Mouse (Mus musculus): ENCODE measurements around the gene Camkk1. TPM values are rescaled to one million over a fixed set of nuclear protein-coding genes. Genes with fewer than 3 reads are reported as not detected.
A peak's percentile ranks its signal among the peaks of the same experiment; 100 is the strongest.

Gene Camkk1
- total and polyA plus RNA-seq, 3 experiments, result 0.63 to 1.7 (median 1.2) TPM

DNA sequence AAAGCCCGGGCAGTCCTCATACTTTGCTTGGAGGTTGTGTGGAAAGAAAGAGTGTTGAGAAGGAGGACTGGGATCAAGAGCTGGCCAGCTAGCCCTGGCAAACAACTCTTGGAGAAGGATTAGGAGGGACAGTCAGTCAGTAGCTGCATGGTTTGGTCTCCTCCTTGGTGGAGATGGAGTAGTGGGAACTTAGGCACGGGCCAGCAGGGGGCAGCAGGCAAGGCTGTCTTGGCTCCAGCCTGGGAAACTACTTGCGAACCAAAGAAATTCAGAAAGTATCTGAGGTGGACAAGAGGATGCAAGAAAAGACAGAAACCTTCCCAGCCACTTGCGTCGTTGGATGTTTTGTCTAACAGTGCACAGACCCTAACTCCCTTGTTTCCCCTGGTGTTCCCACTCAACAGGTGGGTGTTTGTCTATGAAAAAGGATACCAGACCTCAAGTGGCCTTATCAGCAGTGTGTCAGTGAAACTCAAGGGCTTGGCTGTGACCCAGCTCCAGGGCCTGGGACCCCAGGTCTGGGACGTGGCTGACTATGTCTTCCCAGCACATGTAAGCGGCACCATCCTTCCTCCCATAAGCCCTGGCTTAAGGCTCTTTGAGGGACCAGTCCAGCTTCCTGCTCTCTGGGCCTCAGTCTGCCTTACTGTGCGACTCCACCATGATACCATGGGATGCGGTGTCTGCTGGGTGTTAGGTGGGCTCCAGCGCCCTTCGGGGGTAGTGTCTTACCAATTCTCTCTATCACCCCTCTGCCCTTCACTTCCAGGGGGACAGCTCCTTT is 10.9 kb upstream of the Camkk1 start:
- H3K9ac ChIP-seq (ENCODE audit: low read depth, low read length), result no peak overlapping the region
- no peaks in the 10 kb centered on the region for H3K79me2 ChIP-seq (replicated peaks; ENCODE audit: control insufficient read depth, insufficient read depth, low read length)
- peak; percentile 58 to 74 for DNase-seq
- H3K27me3 ChIP-seq (ENCODE audit: control insufficient read depth, insufficient read depth, low read length), result no peaks in the 10 kb centered on the region
- TF ChIP-seq POLR2A (IDR thresholded peaks at IDR 0.05; ENCODE audit: insufficient read depth, low read depth, low read length), result no peak
- peak; percentile 87 for TF ChIP-seq CTCF (IDR thresholded peaks at IDR 0.05)
- intact Hi-C loops (cut with DNase I), result loop anchor here (2.0 to 10.0 kb wide), 4 partner anchors 99 to 1363 kb away; no protein-coding TSS in a partner anchor
- H3K4me3 ChIP-seq, result no peak overlapping the region
- 48% methylated on average over 11 of the region's 11 CpGs for WGBS
- peaks cover 2% of the 10 kb centered on the region; the same call in 1 of the 2 replicates for H3K4me1 ChIP-seq (ENCODE audit: control insufficient read depth, insufficient read depth, low read length)
- H3K36me3 ChIP-seq (ENCODE audit: control insufficient read depth, insufficient read depth, low read length), result no peaks in the 10 kb centered on the region
- no peak overlapping the region for H3K27ac ChIP-seq

DNA sequence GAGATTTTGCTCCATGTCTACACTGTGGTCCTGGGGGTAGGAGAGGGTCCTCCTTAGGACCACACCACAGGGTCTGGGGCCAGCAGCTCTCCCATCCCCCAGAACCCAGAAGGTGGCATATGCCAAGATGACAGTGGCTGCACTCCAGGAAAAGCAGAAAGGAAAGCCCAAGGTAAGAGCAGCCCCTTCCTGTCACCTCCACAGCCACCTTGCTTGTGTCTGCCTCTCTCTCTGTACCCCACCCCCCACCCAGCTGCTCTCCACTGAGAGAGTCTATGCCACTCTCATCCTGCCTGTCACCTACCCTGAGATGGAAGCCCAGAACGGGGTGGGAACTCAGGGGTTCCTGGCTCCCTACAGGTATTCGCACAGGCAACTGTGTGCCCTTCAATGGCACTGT is 10.0 kb upstream of the Camkk1 start:
- Histone ChIP-seq H3K9ac (ENCODE audit: low read depth, low read length) (no peak overlapping the region), H3K36me3 (ENCODE audit: control insufficient read depth, insufficient read depth, low read length) (no peaks in the 10 kb centered on the region), H3K4me3 (no peak overlapping the region), H3K27me3 (ENCODE audit: control insufficient read depth, insufficient read depth, low read length) (no peaks in the 10 kb centered on the region), H3K4me1 (ENCODE audit: control insufficient read depth, insufficient read depth, low read length) (peaks cover 2% of the 10 kb centered on the region; the same call in 1 of the 2 replicates), H3K79me2 (replicated peaks; ENCODE audit: control insufficient read depth, insufficient read depth, low read length) (no peaks in the 10 kb centered on the region), H3K27ac (no peak overlapping the region)
- no peak for DNase-seq
- WGBS, result 76% methylated on average over 2 of the region's 2 CpGs
- TF ChIP-seq CTCF (IDR thresholded peaks at IDR 0.05) (no peak), EP300 (IDR thresholded peaks at IDR 0.05; ENCODE audit: insufficient read depth, low read depth, low read length) (no peak), POLR2A (IDR thresholded peaks at IDR 0.05; ENCODE audit: insufficient read depth, low read depth, low read length) (no peak)
- intact Hi-C loops (cut with DNase I), result loop anchor here (5.0 to 10.0 kb wide), 3 partner anchors 98 to 434 kb away; no protein-coding TSS in a partner anchor

DNA sequence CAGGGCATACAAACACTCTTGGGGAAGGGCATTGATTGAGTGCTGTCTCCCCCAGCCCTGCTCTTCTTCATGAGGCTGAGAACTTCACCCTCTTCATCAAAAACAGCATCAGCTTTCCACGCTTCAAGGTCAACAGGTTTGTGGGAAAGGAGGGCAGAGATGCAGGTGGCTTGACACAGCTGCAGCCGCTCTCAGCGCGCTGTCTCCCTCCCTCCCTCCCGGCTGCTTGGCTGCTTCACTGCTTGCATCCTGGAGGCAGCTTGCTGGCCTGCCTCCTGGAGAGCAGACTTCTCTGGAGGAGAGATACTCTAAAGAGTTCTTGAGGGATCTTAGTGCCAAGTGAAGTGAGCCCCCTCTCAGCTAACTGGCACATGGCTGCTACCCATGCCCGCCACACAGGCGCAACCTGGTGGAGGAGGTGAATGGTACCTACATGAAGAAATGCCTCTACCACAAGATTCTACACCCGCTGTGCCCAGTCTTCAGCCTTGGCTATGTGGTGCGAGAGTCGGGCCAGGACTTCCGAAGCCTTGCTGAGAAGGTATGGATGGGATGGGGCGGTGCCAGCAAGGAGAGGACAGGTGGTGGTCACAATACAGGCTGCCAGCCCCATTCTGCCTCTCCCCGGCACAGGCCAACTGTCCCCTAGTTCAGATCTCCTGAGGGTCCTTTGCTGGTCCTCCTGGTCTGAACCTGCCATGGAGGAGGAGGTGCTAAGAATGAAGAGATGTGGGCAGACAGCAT is 9.1 kb upstream of the Camkk1 start:
- Histone ChIP-seq H3K36me3 (ENCODE audit: control insufficient read depth, insufficient read depth, low read length) (no peaks in the 10 kb centered on the region), H3K79me2 (replicated peaks; ENCODE audit: control insufficient read depth, insufficient read depth, low read length) (no peaks in the 10 kb centered on the region), H3K4me1 (ENCODE audit: control insufficient read depth, insufficient read depth, low read length) (peaks cover 2% of the 10 kb centered on the region; the same call in 1 of the 2 replicates), H3K27me3 (ENCODE audit: control insufficient read depth, insufficient read depth, low read length) (no peaks in the 10 kb centered on the region), H3K9ac (ENCODE audit: low read depth, low read length) (no peak overlapping the region), H3K4me3 (no peak overlapping the region), H3K27ac (no peak overlapping the region)
- no peak for DNase-seq
- 83% methylated on average over 13 of the region's 13 CpGs for WGBS
- TF ChIP-seq CTCF (IDR thresholded peaks at IDR 0.05), result no peak
- TF ChIP-seq POLR2A (IDR thresholded peaks at IDR 0.05; ENCODE audit: insufficient read depth, low read depth, low read length), result no peak
- TF ChIP-seq EP300 (IDR thresholded peaks at IDR 0.05; ENCODE audit: insufficient read depth, low read depth, low read length), result no peak
- intact Hi-C loops (cut with DNase I), result loop anchor here (5.0 to 10.0 kb wide), 3 partner anchors 98 to 435 kb away; no protein-coding TSS in a partner anchor

DNA sequence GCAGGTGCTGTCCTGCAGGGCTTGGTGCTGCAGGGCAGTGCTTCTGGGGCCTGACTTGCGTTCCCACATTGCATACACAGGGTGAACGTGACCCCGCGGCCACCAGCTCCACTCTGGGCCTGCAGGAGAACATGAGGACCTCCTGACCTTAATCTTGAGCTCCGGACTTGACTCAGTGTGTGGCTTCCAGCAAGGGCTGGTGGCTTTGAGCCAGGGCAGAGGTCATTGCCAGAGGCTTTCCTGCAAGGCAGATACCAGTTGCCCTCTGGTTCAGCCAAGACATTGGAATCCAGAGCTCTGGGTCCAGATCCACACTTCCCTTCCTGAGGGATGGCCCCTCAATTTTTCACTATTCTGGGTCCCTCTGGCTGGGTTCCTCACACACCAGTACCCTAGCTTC is 4.8 kb upstream of the Camkk1 start:
- TF ChIP-seq POLR2A (IDR thresholded peaks at IDR 0.05; ENCODE audit: insufficient read depth, low read depth, low read length) (no peak), CTCF (IDR thresholded peaks at IDR 0.05) (no peak), EP300 (IDR thresholded peaks at IDR 0.05; ENCODE audit: insufficient read depth, low read depth, low read length) (no peak)
- Histone ChIP-seq H3K4me3 (no peak overlapping the region), H3K27ac (no peak overlapping the region), H3K4me1 (ENCODE audit: control insufficient read depth, insufficient read depth, low read length) (peaks cover 7% of the 10 kb centered on the region), H3K9ac (ENCODE audit: low read depth, low read length) (no peak overlapping the region), H3K79me2 (replicated peaks; ENCODE audit: control insufficient read depth, insufficient read depth, low read length) (no peaks in the 10 kb centered on the region), H3K36me3 (ENCODE audit: control insufficient read depth, insufficient read depth, low read length) (no peaks in the 10 kb centered on the region), H3K27me3 (ENCODE audit: control insufficient read depth, insufficient read depth, low read length) (no peaks in the 10 kb centered on the region)
- intact Hi-C loops (cut with DNase I), result no loop called here
- WGBS, result 64% methylated on average over 5 of the region's 5 CpGs
- DNase-seq, result no peak

DNA sequence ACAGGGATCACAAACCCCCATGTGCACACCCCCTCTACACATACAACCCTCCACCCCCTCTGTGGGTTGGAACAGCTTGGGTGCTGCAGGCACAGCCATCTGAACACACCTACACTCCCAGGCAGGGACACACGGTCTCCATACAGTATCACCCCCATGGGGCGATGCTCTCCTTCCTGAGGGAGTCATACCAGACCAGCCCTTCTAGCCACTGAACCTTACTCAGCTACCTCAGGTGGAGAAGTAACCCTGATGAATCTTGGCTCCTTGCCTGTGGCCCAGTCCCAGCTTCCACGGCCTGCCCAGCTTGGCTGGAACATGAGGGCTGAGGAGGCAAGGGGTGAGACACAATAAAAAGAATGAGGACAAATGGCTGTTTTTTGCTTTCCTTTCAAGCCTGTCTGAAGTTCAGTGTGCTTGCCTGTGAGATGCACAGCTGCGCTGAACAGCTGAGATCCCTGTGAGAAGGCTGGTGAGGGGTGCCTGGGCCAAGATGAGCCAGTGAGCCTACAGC is 3.9 kb upstream of the Camkk1 start:
- H3K9ac ChIP-seq (ENCODE audit: low read depth, low read length), result no peak overlapping the region
- H3K4me3 ChIP-seq, result no peak overlapping the region
- H3K79me2 ChIP-seq (replicated peaks; ENCODE audit: control insufficient read depth, insufficient read depth, low read length), result no peaks in the 10 kb centered on the region
- intact Hi-C loops (cut with DNase I), result no loop called here
- WGBS, result 70% methylated on average over 4 of the region's 4 CpGs
- no peak for TF ChIP-seq EP300 (IDR thresholded peaks at IDR 0.05; ENCODE audit: insufficient read depth, low read depth, low read length)
- TF ChIP-seq CTCF (IDR thresholded peaks at IDR 0.05), result no peak
- no peak for DNase-seq
- H3K27ac ChIP-seq, result no peak overlapping the region
- H3K4me1 ChIP-seq (ENCODE audit: control insufficient read depth, insufficient read depth, low read length), result peaks cover 10% of the 10 kb centered on the region
- no peaks in the 10 kb centered on the region for H3K27me3 ChIP-seq (ENCODE audit: control insufficient read depth, insufficient read depth, low read length)
- no peaks in the 10 kb centered on the region for H3K36me3 ChIP-seq (ENCODE audit: control insufficient read depth, insufficient read depth, low read length)

Data from heart, adult 2 months (tissue).